Mouse (Mus musculus): ENCODE results near the gene Tmem212. TPM values are rescaled to one million over a fixed set of nuclear protein-coding genes. Genes with fewer than 3 reads are reported as not detected.
A peak's percentile ranks its signal among the peaks of the same experiment; 100 is the strongest.

Gene Tmem212
- polyA plus RNA-seq, 1 experiment from 2014 or later: not detected

- H3K4me1 ChIP-seq: peaks cover 54% of the 10 kb centered on the region
- no peak overlapping the region for H3K9ac ChIP-seq
- 83% methylated on average over 6 of the region's 6 CpGs for WGBS
- 0 out of 2 replicates have a peak overlapping the region, but pooled peaks have one; percentile 92 for H3K27ac ChIP-seq
- no peaks in the 10 kb centered on the region for H3K36me3 ChIP-seq
- H3K9me3 ChIP-seq: no peaks in the 10 kb centered on the region
- H3K4me3 ChIP-seq: no peak overlapping the region
- ATAC-seq (ENCODE audit: insufficient number of reproducible peaks, low FRiP score, low TSS enrichment, low read depth): no peak
- H3K4me2 ChIP-seq: no peak overlapping the region
- H3K27me3 ChIP-seq: no peaks in the 10 kb centered on the region
These were observed 35.1 kb downstream of the Tmem212 start for GRCm38 (mm10) chr3:27861086-27861485.

GRCm38 (mm10) chr3:27859161-27859561 lies 37.0 kb downstream of the Tmem212 start:
- Histone ChIP-seq H3K4me1 (peaks cover 57% of the 10 kb centered on the region), H3K4me2 (peak overlapping the region; percentile 5), H3K4me3 (no peak overlapping the region), H3K9me3 (no peaks in the 10 kb centered on the region), H3K27ac (peak overlapping the region; percentile 48), H3K9ac (no peak overlapping the region), H3K27me3 (no peaks in the 10 kb centered on the region), H3K36me3 (no peaks in the 10 kb centered on the region)
- ATAC-seq (ENCODE audit: insufficient number of reproducible peaks, low FRiP score, low TSS enrichment, low read depth): no peak
- WGBS: 5% methylated on average over 5 of the region's 5 CpGs

GRCm38 (mm10) chr3:27858441-27859115 lies 37.6 kb downstream of the Tmem212 start:
- H3K27ac ChIP-seq: peak overlapping the region; percentile 48
- H3K4me3 ChIP-seq: no peak overlapping the region
- H3K9me3 ChIP-seq: no peaks in the 10 kb centered on the region
- ATAC-seq (ENCODE audit: insufficient number of reproducible peaks, low FRiP score, low TSS enrichment, low read depth): no peak
- no peaks in the 10 kb centered on the region for H3K27me3 ChIP-seq
- H3K4me1 ChIP-seq: peaks cover 52% of the 10 kb centered on the region
- no peak overlapping the region for H3K4me2 ChIP-seq
- H3K9ac ChIP-seq: no peak overlapping the region
- WGBS: 37% methylated on average over 5 of the region's 5 CpGs
- no peaks in the 10 kb centered on the region for H3K36me3 ChIP-seq

GRCm38 (mm10) chr3:27856288-27856687 lies 39.9 kb downstream of the Tmem212 start:
- Histone ChIP-seq H3K4me1 (peaks cover 31% of the 10 kb centered on the region), H3K36me3 (no peaks in the 10 kb centered on the region), H3K4me2 (no peak overlapping the region), H3K9ac (no peak overlapping the region), H3K27me3 (no peaks in the 10 kb centered on the region), H3K4me3 (no peak overlapping the region), H3K9me3 (no peaks in the 10 kb centered on the region), H3K27ac (no peak overlapping the region)
- ATAC-seq (ENCODE audit: insufficient number of reproducible peaks, low FRiP score, low TSS enrichment, low read depth): no peak
- 79% methylated on average over 2 of the region's 2 CpGs for WGBS

- peaks cover 24% of the 10 kb centered on the region for H3K4me1 ChIP-seq
- H3K9ac ChIP-seq: no peak overlapping the region
- H3K27me3 ChIP-seq: no peaks in the 10 kb centered on the region
- H3K9me3 ChIP-seq: no peaks in the 10 kb centered on the region
- no peaks in the 10 kb centered on the region for H3K36me3 ChIP-seq
- 44% methylated on average over 5 of the region's 5 CpGs for WGBS
- ATAC-seq (ENCODE audit: insufficient number of reproducible peaks, low FRiP score, low TSS enrichment, low read depth): no peak
- no peak overlapping the region for H3K4me3 ChIP-seq
- H3K27ac ChIP-seq: no peak overlapping the region; the same call in 1 of the 2 replicates
- H3K4me2 ChIP-seq: no peak overlapping the region
These were observed 41.6 kb downstream of the Tmem212 start for GRCm38 (mm10) chr3:27854431-27855180.

- ATAC-seq (ENCODE audit: insufficient number of reproducible peaks, low FRiP score, low TSS enrichment, low read depth): no peak
- Histone ChIP-seq H3K27me3 (no peaks in the 10 kb centered on the region), H3K36me3 (no peaks in the 10 kb centered on the region), H3K4me1 (no peaks in the 10 kb centered on the region), H3K9ac (no peak overlapping the region), H3K4me2 (no peak overlapping the region), H3K4me3 (no peak overlapping the region), H3K9me3 (no peaks in the 10 kb centered on the region), H3K27ac (no peak overlapping the region)
- WGBS: 73% methylated on average over 5 of the region's 5 CpGs
These were observed 52.9 kb downstream of the Tmem212 start for GRCm38 (mm10) chr3:27843266-27843665.

- Histone ChIP-seq H3K9ac (no peak overlapping the region), H3K36me3 (no peaks in the 10 kb centered on the region), H3K27ac (no peak overlapping the region), H3K27me3 (no peaks in the 10 kb centered on the region), H3K4me3 (no peak overlapping the region), H3K4me2 (no peak overlapping the region), H3K9me3 (no peaks in the 10 kb centered on the region), H3K4me1 (no peaks in the 10 kb centered on the region)
- ATAC-seq (ENCODE audit: insufficient number of reproducible peaks, low FRiP score, low TSS enrichment, low read depth): no peak
- WGBS: 66% methylated on average over 5 of the region's 5 CpGs
These were observed 53.3 kb downstream of the Tmem212 start for GRCm38 (mm10) chr3:27842856-27843255.

GRCm38 (mm10) chr3:27840311-27840710 lies 55.9 kb downstream of the Tmem212 start:
- H3K9ac ChIP-seq: no peak overlapping the region
- H3K9me3 ChIP-seq: no peaks in the 10 kb centered on the region
- H3K4me1 ChIP-seq: no peaks in the 10 kb centered on the region
- ATAC-seq (ENCODE audit: insufficient number of reproducible peaks, low FRiP score, low TSS enrichment, low read depth): no peak
- H3K36me3 ChIP-seq: no peaks in the 10 kb centered on the region
- 53% methylated on average over 9 of the region's 9 CpGs for WGBS
- H3K4me2 ChIP-seq: no peak overlapping the region
- no peak overlapping the region for H3K27ac ChIP-seq
- no peaks in the 10 kb centered on the region for H3K27me3 ChIP-seq
- no peak overlapping the region for H3K4me3 ChIP-seq

- no peak overlapping the region for H3K4me3 ChIP-seq
- no peak overlapping the region for H3K4me2 ChIP-seq
- 74% methylated on average over 3 of the region's 3 CpGs for WGBS
- no peak overlapping the region for H3K27ac ChIP-seq
- H3K27me3 ChIP-seq: no peaks in the 10 kb centered on the region
- ATAC-seq (ENCODE audit: insufficient number of reproducible peaks, low FRiP score, low TSS enrichment, low read depth): no peak
- H3K9me3 ChIP-seq: no peaks in the 10 kb centered on the region
- no peaks in the 10 kb centered on the region for H3K4me1 ChIP-seq
- H3K9ac ChIP-seq: no peak overlapping the region
- no peaks in the 10 kb centered on the region for H3K36me3 ChIP-seq
These were observed 56.4 kb downstream of the Tmem212 start for GRCm38 (mm10) chr3:27839795-27840194.

GRCm38 (mm10) chr3:27839231-27839630 lies 56.9 kb downstream of the Tmem212 start:
- Histone ChIP-seq H3K27me3 (no peaks in the 10 kb centered on the region), H3K36me3 (no peaks in the 10 kb centered on the region), H3K9ac (no peak overlapping the region), H3K4me1 (no peaks in the 10 kb centered on the region), H3K27ac (no peak overlapping the region), H3K4me2 (no peak overlapping the region), H3K4me3 (no peak overlapping the region), H3K9me3 (no peaks in the 10 kb centered on the region)
- no peak for ATAC-seq (ENCODE audit: insufficient number of reproducible peaks, low FRiP score, low TSS enrichment, low read depth)
- WGBS: 83% methylated on average over 9 of the region's 9 CpGs

GRCm38 (mm10) chr3:27836297-27836696 lies 59.9 kb downstream of the Tmem212 start:
- no peak for ATAC-seq (ENCODE audit: insufficient number of reproducible peaks, low FRiP score, low TSS enrichment, low read depth)
- no peak overlapping the region for H3K9ac ChIP-seq
- 68% methylated on average over 3 of the region's 3 CpGs for WGBS

GRCm38 (mm10) chr3:27835786-27836185 lies 60.4 kb downstream of the Tmem212 start:
- no peak overlapping the region for H3K9ac ChIP-seq
- H3K27ac ChIP-seq: no peak overlapping the region
- H3K4me1 ChIP-seq: no peaks in the 10 kb centered on the region
- no peaks in the 10 kb centered on the region for H3K9me3 ChIP-seq
- no peak overlapping the region for H3K4me3 ChIP-seq
- H3K4me2 ChIP-seq: no peak overlapping the region
- WGBS: 90% methylated on average over 8 of the region's 8 CpGs
- H3K36me3 ChIP-seq: no peaks in the 10 kb centered on the region
- no peaks in the 10 kb centered on the region for H3K27me3 ChIP-seq
- ATAC-seq (ENCODE audit: insufficient number of reproducible peaks, low FRiP score, low TSS enrichment, low read depth): no peak

More at GRCm38 (mm10) chr3:27836297-27836696, 59.9 kb downstream of the Tmem212 start:
- Histone ChIP-seq H3K4me2 (no peak overlapping the region), H3K9me3 (no peaks in the 10 kb centered on the region), H3K4me1 (no peaks in the 10 kb centered on the region), H3K4me3 (no peak overlapping the region), H3K27ac (no peak overlapping the region), H3K36me3 (no peaks in the 10 kb centered on the region), H3K27me3 (no peaks in the 10 kb centered on the region)

Measured in limb, embryonic 15.5 days (tissue).